Mouse (Mus musculus) neutrophil, adult 83 days (primary cell): Measurements from ENCODE around the gene Olfr735. TPM values are rescaled to one million over a fixed set of nuclear protein-coding genes. Genes with fewer than 3 reads are reported as not detected.

Source experiments
- total RNA-seq, 2 experiments: library from RNA; stranded (reverse); gene quantifications; one replicate each; pipeline ENCODE4 v1.2.4; 2023

The Olfr735 gene
- under 1 TPM in 1 of 2 experiments, not detected in 1; 0.09 TPM for total RNA-seq

DNA sequence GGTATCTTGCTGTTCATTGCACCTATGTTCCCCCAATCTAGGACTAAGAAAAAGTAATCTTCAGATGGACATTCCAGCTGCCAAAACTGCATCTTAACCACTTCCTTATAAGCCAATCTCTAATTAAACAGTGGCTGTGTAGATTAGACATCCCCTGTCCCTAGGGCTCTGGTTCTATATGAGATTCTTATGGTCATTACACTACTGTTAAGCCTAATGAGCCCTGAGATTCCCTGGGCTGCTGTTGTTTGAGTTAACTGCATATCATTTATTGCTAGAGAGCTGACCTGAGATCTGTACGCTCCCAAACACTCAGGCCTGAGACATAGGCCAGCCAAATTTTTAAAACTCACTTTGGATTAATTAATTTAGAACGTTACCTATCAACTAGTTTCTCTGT lies at the start of gene Olfr735:
TSS of gene Olfr735 (minus strand) at position 77 of the 400 bp plus-strand sequence.

DNA sequence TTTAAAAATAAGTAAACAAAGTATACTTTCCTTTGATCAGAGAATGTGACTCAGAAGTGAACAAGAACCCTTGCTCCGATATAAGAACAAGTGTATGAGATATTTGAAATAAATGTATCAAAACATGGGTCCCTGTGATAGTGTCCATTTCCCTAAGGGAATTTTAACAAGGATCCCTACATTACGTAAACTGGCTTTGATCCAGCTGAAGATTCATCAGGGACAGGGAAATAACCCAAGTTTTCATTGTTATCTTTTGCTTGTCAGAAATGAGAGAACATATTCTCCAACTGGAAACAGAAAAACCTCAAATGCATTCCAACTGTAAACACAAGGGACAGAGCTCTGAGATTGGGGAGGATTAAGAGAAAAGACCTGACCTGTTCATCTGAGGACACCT lies 32.2 kb upstream of the Olfr735 start, which contains the start of gene Olfr736:
TSS of gene Olfr736 (plus strand) at position 301 of the 400 bp plus-strand sequence.

DNA sequence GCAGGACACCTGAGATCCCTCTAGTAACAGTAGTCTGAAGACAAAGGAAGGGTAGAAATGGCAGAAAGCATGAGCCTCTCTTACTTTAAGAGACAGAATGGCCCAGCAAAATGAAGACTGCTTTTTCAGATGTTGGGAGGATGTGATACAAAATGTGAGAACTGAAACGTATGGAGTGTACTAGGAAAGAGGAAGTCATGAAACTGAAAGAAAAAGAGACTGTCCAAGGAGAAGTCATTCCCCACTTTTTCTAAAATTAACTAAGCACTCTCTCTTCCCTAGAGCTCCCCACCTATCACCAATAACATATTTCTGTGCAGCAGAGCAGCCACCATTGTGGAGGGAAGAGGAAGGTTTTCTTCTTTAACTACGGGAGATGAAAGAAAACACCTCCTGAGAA lies 8.9 kb upstream of the Olfr735 start, which contains the start of gene Tlr11:
TSS of gene Tlr11 (plus strand) at position 322 of the 400 bp plus-strand sequence.

DNA sequence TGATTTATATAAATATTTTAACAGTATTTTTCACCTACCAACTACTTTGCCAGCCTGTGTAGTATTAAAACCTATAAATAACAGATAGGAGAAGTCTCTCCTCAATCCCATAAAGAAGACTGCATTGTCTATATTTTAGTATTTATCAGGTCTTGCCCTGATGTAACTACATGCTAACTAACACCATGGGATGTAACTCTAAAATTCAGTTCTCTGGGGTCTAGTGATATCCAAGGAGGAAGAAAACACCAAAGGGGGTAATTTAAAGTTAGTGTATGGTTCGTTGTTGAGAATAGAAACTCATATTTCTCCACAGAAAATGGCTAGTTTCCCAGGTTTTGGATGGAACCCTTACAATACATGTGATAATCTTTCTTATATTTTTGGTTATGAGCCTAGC lies 22.0 kb downstream of the Olfr735 start, which contains the start of gene Olfr734:
TSS of gene Olfr734 (minus strand) at position 101 of the 400 bp plus-strand sequence.

DNA sequence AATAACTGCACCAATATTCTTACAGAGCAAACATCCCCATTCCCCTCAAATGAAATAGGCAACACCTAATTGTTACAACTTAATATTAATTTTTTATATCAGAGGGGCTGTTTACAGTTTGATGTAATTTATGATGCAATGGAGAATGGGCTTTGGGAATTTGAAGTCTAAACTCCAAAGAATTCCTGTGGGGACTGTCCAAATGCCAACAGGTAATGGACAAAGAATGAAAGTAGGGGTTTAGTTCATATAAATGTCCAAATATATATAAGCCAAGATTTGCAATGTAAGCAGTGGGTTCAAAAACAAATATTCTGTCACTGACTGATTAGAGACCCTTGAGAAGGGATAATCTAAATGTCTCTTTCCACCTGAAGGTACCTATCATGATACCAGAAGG lies 47.2 kb downstream of the Olfr735 start, which contains the start of gene Olfr733:
TSS of gene Olfr733 (minus strand) at position 101 of the 400 bp plus-strand sequence.

Other genes starting within 250 kb of the Olfr735 start
- gene Olfr727, start 225.7 kb downstream of the Olfr735 start, total RNA-seq = not detected
- not detected for gene Olfr728, start 206.2 kb downstream of the Olfr735 start, total RNA-seq
- gene Olfr729, start 196.0 kb downstream of the Olfr735 start, total RNA-seq = not detected
- not detected for gene Olfr730, start 160.7 kb downstream of the Olfr735 start, total RNA-seq
- gene Olfr731, start 107.0 kb downstream of the Olfr735 start, total RNA-seq = not detected
- gene Olfr732, start 64.7 kb downstream of the Olfr735 start, total RNA-seq = not detected
- not detected for gene Olfr733, start 47.4 kb downstream of the Olfr735 start, total RNA-seq
- not detected for gene Olfr734, start 22.1 kb downstream of the Olfr735 start, total RNA-seq
- gene Tlr11, start 9.0 kb upstream of the Olfr735 start, total RNA-seq = under 1 TPM; 0.22 TPM
- not detected for gene Olfr736, start 32.3 kb upstream of the Olfr735 start, total RNA-seq
- gene Olfr738, start 58.7 kb upstream of the Olfr735 start, total RNA-seq = not detected
- gene Olfr739, start 69.8 kb upstream of the Olfr735 start, total RNA-seq = not detected
- gene Olfr740, start 96.7 kb upstream of the Olfr735 start, total RNA-seq = not detected
- not detected for gene Olfr741, start 123.9 kb upstream of the Olfr735 start, total RNA-seq
- not detected for gene Olfr742, start 154.7 kb upstream of the Olfr735 start, total RNA-seq
- not detected for gene Olfr743, start 173.0 kb upstream of the Olfr735 start, total RNA-seq